Mouse (Mus musculus) bone marrow, adult 2 months (tissue): ENCODE measurements around the gene Senp1.

Experiments
- CTCF ChIP-seq: fragments of 200-500 bp; IDR thresholded peaks from 2 replicates; pipeline ENCODE4 v1.5.1; 2011; ENCODE audit warnings: low read length, control low read depth; ENCODE audit not compliant: control insufficient read depth, insufficient read depth
- POLR2A ChIP-seq: fragments of 200-500 bp; IDR thresholded peaks from 2 replicates; pipeline ENCODE4 v1.6.1; 2011; ENCODE audit warnings: low read depth, mild to moderate bottlenecking, control low read depth, low read length, borderline replicate concordance; ENCODE audit not compliant: control insufficient read depth

- TF ChIP-seq CTCF (no peak), POLR2A (no peak)
Observed at GRCm38 (mm10) chr15:98001321-98002112, 92.0 kb downstream of the Senp1 start.
